Mouse (Mus musculus) neutrophil, adult 5-6 weeks (primary cell): ENCODE data around the gene Taar7a. TPM values are rescaled to one million over a fixed set of nuclear protein-coding genes. Genes with fewer than 3 reads are reported as not detected.
A peak's percentile ranks its signal among the peaks of the same experiment; 100 is the strongest.

Source experiments
- ATAC-seq: fragments of 151-379, 151-347 bp; 2 replicates; pipeline ENCODE4 v1.8.0; 2017; ENCODE audit warnings: mild to moderate bottlenecking, moderate TSS enrichment; ENCODE audit not compliant: insufficient number of reproducible peaks, poor library complexity, low FRiP score, severe bottlenecking; ENCODE audit errors: extremely low read depth
- total RNA-seq: library from RNA; stranded (forward); fragments of 200-1000 nt; gene quantifications from 2 replicates; pipeline ENCODE4 v1.2.3, GENCODE M21; 2017

The Taar7a gene
- not detected in 2 replicates for total RNA-seq

GRCm38 (mm10) chr10:23993381-23993780 is at the start of gene Taar7a:
TSS of gene Taar7a (minus strand) at chr10:23993481.
- ATAC-seq = no peak

GRCm38 (mm10) chr10:24040120-24040869 is 47.0 kb upstream of the Taar7a start:
- no peak for ATAC-seq

GRCm38 (mm10) chr10:24037314-24037713 is 44.0 kb upstream of the Taar7a start, which contains the start of gene Taar7e:
TSS of gene Taar7e (plus strand) at chr10:24037614.
- no peak for ATAC-seq

GRCm38 (mm10) chr10:24031347-24031746 is 38.1 kb upstream of the Taar7a start:
- ATAC-seq = no peak

- no peak for ATAC-seq
Observed at GRCm38 (mm10) chr10:24026922-24027321, 33.6 kb upstream of the Taar7a start, which contains the start of gene Taar7d. TSS of gene Taar7d (plus strand) at chr10:24027222.

GRCm38 (mm10) chr10:24008143-24008542 is 14.9 kb upstream of the Taar7a start:
- ATAC-seq = no peak

- no peak for ATAC-seq
Observed at GRCm38 (mm10) chr10:24007034-24007433, 13.8 kb upstream of the Taar7a start.

- no peak for ATAC-seq
Observed at GRCm38 (mm10) chr10:24006442-24006841, 13.2 kb upstream of the Taar7a start.

GRCm38 (mm10) chr10:23999639-24000038 is 6.4 kb upstream of the Taar7a start, which contains the start of gene Taar7b:
TSS of gene Taar7b (plus strand) at chr10:23999939.
- ATAC-seq = no peak

- ATAC-seq = no peak
Observed at GRCm38 (mm10) chr10:23986419-23986818, 6.9 kb downstream of the Taar7a start.

GRCm38 (mm10) chr10:23985546-23985945 is 7.7 kb downstream of the Taar7a start, which contains the start of gene Taar6:
TSS of gene Taar6 (minus strand) at chr10:23985646.
- ATAC-seq = no peak

- ATAC-seq = 0 out of 2 replicates have a peak, but pooled peaks have one; percentile 23
Observed at GRCm38 (mm10) chr10:23978901-23979705, 14.2 kb downstream of the Taar7a start.

GRCm38 (mm10) chr10:23977958-23978357 is 15.3 kb downstream of the Taar7a start:
- no peak for ATAC-seq

- no peak for ATAC-seq
Observed at GRCm38 (mm10) chr10:23971256-23971655, 22.0 kb downstream of the Taar7a start.

- ATAC-seq = no peak
Observed at GRCm38 (mm10) chr10:23970656-23971165, 22.6 kb downstream of the Taar7a start, which contains the start of gene Taar5. TSS of gene Taar5 (plus strand) at chr10:23970706.

- ATAC-seq = no peak
Observed at GRCm38 (mm10) chr10:23964921-23965610, 28.2 kb downstream of the Taar7a start.

- no peak for ATAC-seq
Observed at GRCm38 (mm10) chr10:23963444-23963843, 29.8 kb downstream of the Taar7a start.

- ATAC-seq = no peak
Observed at GRCm38 (mm10) chr10:23960444-23960915, 32.8 kb downstream of the Taar7a start, which contains the start of gene Taar4. TSS of gene Taar4 (plus strand) at chr10:23960494.

- ATAC-seq = no peak
Observed at GRCm38 (mm10) chr10:23959071-23959470, 34.2 kb downstream of the Taar7a start.
